Comparison of ENCODE assay signal across 10 mouse cellular contexts in genomic region chr8:46851560-46851959, GRCm38 (mm10).
DNase-seq lines count a peak whose midpoint lies in the region; ATAC-seq and TF ChIP-seq lines count a peak whose summit lies in the region.
"Had no signal": no experiment of that assay in that cellular context is flagged by ENCODE, and none has a peak within 500 bp of the region (broad histone marks: within the 10 kb centered on the region; RNA-seq: fewer than 3 reads in every experiment).

No protein-coding gene starts in this region.

- DNase-seq in heart, adult 11 months: peak; percentile 95
- DNase-seq in heart, postnatal 14 days: no peak
- no peak for DNase-seq in neural tube, embryonic 10.5 days (ENCODE audit: extremely low spot score, low spot score)
- peak; percentile 69 for DNase-seq in kidney, postnatal 14 days
- no peak for DNase-seq in T-cell, adult 2 months (ENCODE audit: low spot score)
- no peak for DNase-seq in frontal cortex, postnatal 10 days (ENCODE audit: low spot score in 2 of 2)
- DNase-seq: cerebellum, adult 8-10 months had no signal

- peaks cover 4% of the 10 kb centered on the region; the same call in 1 of the 2 replicates for H3K4me1 ChIP-seq in neural tube, embryonic 13.5 days (replicated peaks)
- peaks cover 28% of the 10 kb centered on the region; the same call in 1 of the 2 replicates for H3K4me1 ChIP-seq in small intestine, adult 2 months (ENCODE audit: control insufficient read depth, insufficient read depth, insufficient read length, low read length)

- H3K27ac ChIP-seq in neural tube, embryonic 13.5 days (replicated peaks): 0 out of 2 replicates have a peak overlapping the region, but pooled peaks have one; percentile 13
- peak overlapping the region; percentile 70 for H3K27ac ChIP-seq in small intestine, adult 2 months (ENCODE audit: insufficient read depth, low read depth, low read length)
- H3K27ac ChIP-seq: neural tube, embryonic 12.5 days had no signal

- 52% methylated on average over 4 of the region's 4 CpGs for WGBS in neural tube, embryonic 13.5 days
- 28% methylated on average over 4 of the region's 4 CpGs for WGBS in small intestine, adult 2 months

- H3K4me2 ChIP-seq in neural tube, embryonic 13.5 days: no peak overlapping the region
- H3K4me2 ChIP-seq: neural tube, embryonic 12.5 days had no signal

- 0 out of 2 replicates have a peak, but pooled peaks cover 5% of the 10 kb centered on the region for H3K36me3 ChIP-seq in neural tube, embryonic 13.5 days
- peaks cover 10% of the 10 kb centered on the region for H3K36me3 ChIP-seq in small intestine, adult 2 months (ENCODE audit: control insufficient read depth, insufficient read depth, low read length)

- no peak for ATAC-seq in neural tube, embryonic 13.5 days (ENCODE audit: low read depth)

- no peaks in the 10 kb centered on the region for H3K9me3 ChIP-seq in neural tube, embryonic 13.5 days
- H3K9me3 ChIP-seq: neural tube, embryonic 12.5 days had no signal

- H3K4me3 ChIP-seq in neural tube, embryonic 13.5 days: no peak overlapping the region
- no peak overlapping the region for H3K4me3 ChIP-seq in small intestine, adult 2 months (ENCODE audit: low read depth, low read length)
- H3K4me3 ChIP-seq: neural tube, embryonic 12.5 days had no signal

- no peaks in the 10 kb centered on the region for H3K27me3 ChIP-seq in neural tube, embryonic 13.5 days
- no peaks in the 10 kb centered on the region for H3K27me3 ChIP-seq in small intestine, adult 2 months (ENCODE audit: control insufficient read depth, insufficient read depth, low read length)
- H3K27me3 ChIP-seq: neural tube, embryonic 12.5 days had no signal

- TF ChIP-seq CTCF in small intestine, adult 2 months (IDR thresholded peaks at IDR 0.05; ENCODE audit: extremely low read depth, insufficient read length, insufficient replicate concordance, low read depth, low read length): no peak

- TF ChIP-seq POLR2A in small intestine, adult 2 months (IDR thresholded peaks at IDR 0.05; ENCODE audit: low read depth, low read length): no peak

- intact Hi-C loops in heart, postnatal 14 days (cut with DNase I): loop anchor here (5.0 kb wide), 1 partner anchor 81 kb away; no protein-coding TSS in a partner anchor

- no peak overlapping the region for H3K9ac ChIP-seq in neural tube, embryonic 13.5 days
- H3K9ac ChIP-seq: neural tube, embryonic 12.5 days had no signal

Comparison
In these comparisons a context has a peak if more than half of its experiments do, and no peak if none do; other contexts are left out.
1. DNase-seq: peak in heart, adult 11 months (single experiment) and kidney, postnatal 14 days (single experiment); none in heart, postnatal 14 days (0 of 2), neural tube, embryonic 10.5 days (single experiment), T-cell, adult 2 months (single experiment) and frontal cortex, postnatal 10 days (0 of 2).